Mouse (Mus musculus): ENCODE results near the gene Ggta1.

DNA sequence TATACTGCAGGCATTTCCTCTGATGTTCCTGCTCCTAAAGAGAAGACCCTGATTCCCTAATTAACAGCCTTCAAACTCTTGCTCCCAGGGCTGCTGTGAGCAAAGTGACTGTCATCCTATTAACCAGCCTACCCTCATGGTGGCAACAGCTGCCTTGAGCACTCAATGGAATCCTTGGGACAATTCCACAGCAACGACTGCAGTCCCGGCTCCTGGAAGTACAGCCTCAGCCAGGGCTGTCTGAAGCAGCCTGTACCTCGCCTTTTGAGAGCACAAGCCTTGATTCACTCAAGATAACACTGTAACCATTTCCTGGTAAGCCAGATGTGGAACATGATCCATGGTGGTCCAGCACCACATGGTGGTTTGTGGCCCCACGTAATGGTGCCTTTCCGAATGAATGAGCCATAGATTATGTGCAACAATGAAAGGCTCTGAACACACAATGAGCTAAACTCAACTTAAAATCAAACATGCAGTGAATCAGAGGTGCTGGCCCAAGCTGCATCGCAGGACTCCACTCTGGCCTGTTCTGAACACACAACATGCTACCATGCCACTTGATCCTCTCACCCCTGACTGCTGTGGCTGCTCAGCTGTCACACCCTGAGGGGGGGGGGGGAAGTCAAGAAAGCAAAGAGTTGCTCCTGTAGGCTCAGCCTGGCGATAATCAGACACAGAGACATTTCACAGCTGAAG, 14.7 kb downstream of the Ggta1 start:
- TF ChIP-seq POLR2A (IDR thresholded peaks at IDR 0.05; ENCODE audit: insufficient read depth, low read depth, low read length), result no peak
- TF ChIP-seq CTCF (IDR thresholded peaks at IDR 0.05; ENCODE audit: insufficient read depth, low read depth, low read length), result no peak
